Mouse (Mus musculus) E14TG2a.4 (cell line): ENCODE measurements around the gene Hic1.

Experiments
- CTCF ChIP-seq: conservative IDR thresholded peaks from 2 replicates; pipeline ENCODE4 v1.5.1; 2014; ENCODE audit warnings: low read length
- POU5F1 ChIP-seq: IDR thresholded peaks from 2 replicates; pipeline ENCODE4 v1.6.1; 2014; ENCODE audit warnings: low read length, borderline replicate concordance

- TF ChIP-seq CTCF (no peak), POU5F1 (no peak)
These were observed 23.5 kb downstream of the Hic1 start for GRCm38 (mm10) chr11:75145841-75146240.
